Mouse (Mus musculus) hematopoietic multipotent progenitor cell, adult 10-12 weeks (in vitro differentiated cells): ENCODE measurements around the gene Gm17535. TPM values are rescaled to one million over a fixed set of nuclear protein-coding genes. Genes with fewer than 3 reads are reported as not detected.

Experiments used
- polyA plus RNA-seq: library from polyadenylated mRNA; stranded (reverse); fragments of >175 nt; gene quantifications from 2 replicates; pipeline ENCODE4 v1.2.3, GENCODE M21; 2012; ENCODE audit warnings: low replicate concordance

The Gm17535 gene
- 0.35 TPM in 1 of 2 replicates, not detected in the other for polyA plus RNA-seq

DNA sequence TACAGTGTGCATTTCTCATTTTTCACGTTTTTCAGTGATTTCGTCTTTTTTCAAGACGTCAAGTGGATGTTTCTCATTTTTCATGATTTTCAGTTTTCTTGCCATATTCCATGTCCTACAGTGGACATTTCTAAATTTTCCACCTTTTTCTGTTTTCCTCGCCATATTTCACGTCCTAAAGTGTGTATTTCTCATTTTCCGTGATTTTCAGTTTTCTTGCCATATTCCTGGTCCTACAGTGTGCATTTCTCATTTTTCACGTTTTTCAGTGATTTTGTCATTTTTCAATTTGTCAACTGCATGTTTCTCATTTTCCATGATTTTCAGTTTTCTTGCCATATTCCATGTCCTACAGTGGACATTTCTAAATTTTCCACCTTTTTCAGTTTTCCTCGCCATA is at the start of gene Gm17535:
Gm17535 (plus strand) TSS at position 301 of the 400 bp plus-strand sequence.

GRCm38 (mm10) chr9:3000445-3000972 is 33.9 kb upstream of the Gm17535 start, which contains the start of gene Gm10722:
Gene Gm10722, plus strand, starts transcription at chr9:3000922.

DNA sequence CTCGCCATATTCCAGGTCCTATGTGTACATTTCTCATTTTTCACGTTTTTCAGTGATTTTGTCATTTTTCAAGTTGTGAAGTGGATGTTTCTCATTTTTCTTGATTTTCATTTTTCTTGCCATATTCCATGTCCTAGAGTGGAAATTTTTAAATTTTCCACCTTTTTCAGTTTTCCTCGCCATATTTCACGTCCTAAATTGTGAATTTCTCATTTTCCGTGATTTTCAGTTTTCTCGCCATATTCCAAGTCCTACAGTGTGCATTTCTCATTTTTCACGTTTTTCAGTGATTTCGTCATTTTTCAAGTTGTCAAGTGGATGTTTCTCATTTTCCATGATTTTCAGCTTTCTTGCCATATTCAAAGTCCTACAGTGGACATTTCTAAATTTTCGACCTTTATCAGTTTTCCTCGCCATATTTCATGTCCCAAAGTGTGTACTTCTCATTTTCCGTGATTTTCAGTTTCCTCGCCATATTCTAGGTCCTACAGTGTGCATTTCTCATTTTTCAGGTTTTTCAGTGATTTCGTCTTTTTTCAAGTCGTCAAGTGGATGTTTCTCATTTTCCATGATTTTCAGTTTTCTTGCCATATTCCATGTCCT is 31.5 kb upstream of the Gm17535 start, which contains the start of gene Gm11168:
Gm11168 (plus strand) TSS at position 553 of the 603 bp plus-strand sequence.

GRCm38 (mm10) chr9:3012733-3013279 is 21.6 kb upstream of the Gm17535 start, which contains the start of gene Gm10721:
Gene Gm10721, plus strand, starts transcription at chr9:3013140.

GRCm38 (mm10) chr9:3015354-3015753 is 19.0 kb upstream of the Gm17535 start, which contains the start of gene Gm10720:
Gene Gm10720, plus strand, starts transcription at chr9:3015654.

DNA sequence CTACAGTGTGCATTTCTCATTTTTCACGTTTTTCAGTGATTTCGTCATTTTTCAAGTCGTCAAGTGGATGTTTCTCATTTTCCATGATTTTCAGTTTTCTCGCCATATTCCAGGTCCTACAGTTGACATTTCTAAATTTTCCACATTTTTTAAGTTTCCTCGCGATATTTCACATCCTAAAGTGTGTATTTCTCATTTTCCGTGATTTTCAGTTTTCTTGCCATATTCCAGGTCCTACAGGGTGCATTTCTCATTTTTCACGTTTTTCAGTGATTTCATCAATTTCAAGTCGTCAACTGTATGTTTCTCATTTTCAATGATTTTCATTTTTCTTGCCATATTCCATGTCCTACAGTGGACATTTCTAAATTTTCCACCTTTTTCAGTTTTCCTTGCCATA is 17.3 kb upstream of the Gm17535 start, which contains the start of gene Gm10719:
Gm10719 (plus strand) TSS at position 301 of the 400 bp plus-strand sequence.

DNA sequence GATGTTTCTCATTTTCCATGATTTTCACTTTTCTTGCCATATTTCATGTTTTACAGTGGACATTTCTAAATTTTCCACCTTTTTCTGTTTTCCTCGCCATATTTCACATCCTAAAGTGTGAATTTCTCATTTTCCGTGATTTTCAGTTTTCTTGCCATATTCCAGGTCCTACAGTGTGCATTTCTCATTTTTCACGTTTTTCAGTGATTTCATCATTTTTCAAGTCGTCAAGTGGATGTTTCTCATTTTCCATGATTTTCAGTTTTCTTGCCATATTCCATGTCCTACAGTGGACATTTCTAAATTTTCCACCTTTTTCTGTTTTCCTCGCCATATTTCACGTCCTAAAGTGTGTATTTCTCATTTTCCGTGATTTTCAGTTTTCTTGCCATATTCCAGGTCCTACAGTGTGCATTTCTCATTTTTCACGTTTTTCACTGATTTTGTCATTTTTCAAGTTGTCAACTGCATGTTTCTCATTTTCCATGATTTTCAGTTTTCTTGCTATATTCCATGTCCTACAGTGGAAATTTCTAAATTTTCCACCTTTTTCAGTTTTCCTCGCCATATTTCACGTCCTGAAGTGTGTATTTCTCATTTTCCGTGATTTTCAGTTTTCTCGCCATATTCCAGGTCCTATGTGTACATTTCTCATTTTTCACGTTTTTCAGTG is 11.0 kb upstream of the Gm17535 start, which contains the start of gene Gm10718:
Gm10718 (plus strand) TSS at position 236 of the 673 bp plus-strand sequence.

DNA sequence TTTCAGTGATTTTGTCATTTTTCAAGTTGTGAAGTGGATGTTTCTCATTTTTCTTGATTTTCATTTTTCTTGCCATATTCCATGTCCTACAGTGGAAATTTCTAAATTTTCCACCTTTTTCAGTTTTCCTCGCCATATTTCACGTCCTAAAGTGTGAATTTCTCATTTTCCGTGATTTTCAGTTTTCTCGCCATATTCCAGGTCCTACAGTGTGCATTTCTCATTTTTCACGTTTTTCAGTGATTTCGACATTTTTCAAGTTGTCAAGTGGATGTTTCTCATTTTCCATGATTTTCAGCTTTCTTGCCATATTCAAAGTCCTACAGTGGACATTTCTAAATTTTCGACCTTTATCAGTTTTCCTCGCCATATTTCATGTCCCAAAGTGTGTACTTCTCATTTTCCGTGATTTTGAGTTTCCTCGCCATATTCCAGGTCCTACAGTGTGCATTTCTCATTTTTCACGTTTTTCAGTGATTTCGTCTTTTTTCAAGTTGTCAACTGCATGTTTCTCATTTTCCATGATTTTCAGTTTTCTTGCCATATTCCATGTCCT is 9.4 kb upstream of the Gm17535 start, which contains the start of gene Gm10717:
Gm10717 (plus strand) TSS at position 506 of the 556 bp plus-strand sequence.

GRCm38 (mm10) chr9:3036577-3036976 is 2.2 kb downstream of the Gm17535 start, which contains the start of gene Gm10715:
Gene Gm10715, plus strand, starts transcription at chr9:3036877.

Other genes starting within 250 kb of the Gm17535 start
- gene Gm10722, start 33.7 kb upstream of the Gm17535 start, polyA plus RNA-seq = 1.4 TPM in 1 of 2 replicates, not detected in the other
- gene Gm11168, start 31.3 kb upstream of the Gm17535 start, polyA plus RNA-seq = 1.3 TPM in 1 of 2 replicates, not detected in the other
- gene Gm10721, start 21.5 kb upstream of the Gm17535 start, polyA plus RNA-seq = 0.55 and 3.4 TPM in 2 replicates
- not detected in 2 replicates for gene Gm10720, start 18.9 kb upstream of the Gm17535 start, polyA plus RNA-seq
- 1.6 and 15.1 TPM in 2 replicates for gene Gm10719, start 17.2 kb upstream of the Gm17535 start, polyA plus RNA-seq
- gene Gm10718, start 11.1 kb upstream of the Gm17535 start, polyA plus RNA-seq = 3.6 and 28.4 TPM in 2 replicates
- 0.46 and 3.5 TPM in 2 replicates for gene Gm10717, start 9.2 kb upstream of the Gm17535 start, polyA plus RNA-seq
- gene Gm10715, start 2.3 kb downstream of the Gm17535 start, polyA plus RNA-seq = not detected in 2 replicates